Mouse (Mus musculus) intestine, postnatal 0 days (tissue): Measurements from ENCODE around the gene Col4a1. TPM values are rescaled to one million over a fixed set of nuclear protein-coding genes. Genes with fewer than 3 reads are reported as not detected.

Experiments
- ATAC-seq: fragments of 200-750 bp; cut with Nextera tagmentation; 2 replicates; pipeline ENCODE4 v1.8.0; 2017; ENCODE audit warnings: mild to moderate bottlenecking, moderate TSS enrichment, moderate library complexity
- H3K27ac ChIP-seq: fragments of 300-500 bp; sonication (generic); 2 replicates; pipeline ENCODE4 v1.5.1; 2014; ENCODE audit warnings: mild to moderate bottlenecking, low read depth, low read length, moderate library complexity
- H3K27me3 ChIP-seq: fragments of 300-500 bp; sonication (generic); replicated peaks from 2 replicates; pipeline ENCODE4 v1.6.1; 2014; ENCODE audit warnings: low read length, mixed read lengths; ENCODE audit not compliant: control insufficient read depth, insufficient read depth
- H3K36me3 ChIP-seq: fragments of 300-500 bp; sonication (generic); 2 replicates; pipeline ENCODE4 v1.6.1; 2014; ENCODE audit warnings: mild to moderate bottlenecking, moderate library complexity; ENCODE audit not compliant: control insufficient read depth, insufficient read depth
- H3K4me1 ChIP-seq: fragments of 300-500 bp; sonication (generic); replicated peaks from 2 replicates; pipeline ENCODE4 v1.6.1; 2014; ENCODE audit warnings: antibody characterized with exemption, low read length, mixed read lengths; ENCODE audit not compliant: control insufficient read depth, insufficient read depth
- H3K4me2 ChIP-seq: fragments of 300-500 bp; sonication (generic); replicated peaks from 2 replicates; pipeline ENCODE4 v1.6.1; 2014; ENCODE audit warnings: low read depth, mild to moderate bottlenecking, moderate library complexity
- H3K4me3 ChIP-seq: fragments of 300-500 bp; sonication (generic); 2 replicates; pipeline ENCODE4 v1.5.1; 2014; ENCODE audit warnings: low read depth, low read length
- H3K9ac ChIP-seq: fragments of 300-500 bp; sonication (generic); 2 replicates; pipeline ENCODE4 v1.6.1; 2014; ENCODE audit warnings: mild to moderate bottlenecking, low read depth, low read length
- H3K9me3 ChIP-seq: fragments of 300-500 bp; sonication (generic); 2 replicates; pipeline ENCODE4 v1.6.1; 2016; ENCODE audit warnings: mixed run types; ENCODE audit not compliant: control insufficient read depth
- CTCF ChIP-seq: sonication (generic); IDR thresholded peaks from 2 replicates; pipeline ENCODE4 v1.5.1; 2016; ENCODE audit warnings: low read depth, mild to moderate bottlenecking, control low read depth, antibody characterized with exemption, moderate library complexity
- WGBS: fragments of 180-500 bp; shearing (Covaris S2); extraction: QIAGEN DNeasy Blood & Tissue Kit; methylation state at CpG from one replicate; pipeline ENCODE4 v1.1.7; 2014; 5-methylcytosine and 5-hydroxymethylcytosine counted together
- polyA plus RNA-seq: library from polyadenylated mRNA; unstranded; fragments of >200 nt; fragmentation: Nextera tagmentation; extraction: Ambion mirVana; gene quantifications from 2 replicates; pipeline ENCODE4 v1.2.1, GENCODE M21; 2015

The Col4a1 gene
- polyA plus RNA-seq, 1 experiment from 2014 or later = 84.5 TPM

DNA sequence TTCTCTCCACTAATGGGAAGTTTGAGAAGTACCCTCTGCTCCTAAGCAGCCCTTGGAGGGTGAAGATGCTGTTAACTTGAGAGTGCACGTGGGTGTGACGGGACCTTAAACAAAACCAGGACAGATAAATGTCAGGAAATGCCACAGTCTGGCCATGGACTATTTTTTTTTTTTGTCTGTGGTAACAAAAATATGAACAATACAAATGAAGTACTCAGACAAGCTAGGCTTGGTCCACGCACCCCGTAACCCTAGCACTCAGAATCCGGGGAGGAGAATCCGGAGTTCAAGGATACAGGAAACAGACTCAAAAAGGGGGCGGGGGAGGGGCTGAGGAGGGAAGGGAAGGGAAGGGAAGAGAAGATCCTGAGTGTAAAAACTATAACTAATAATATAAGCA is 56.9 kb downstream of the Col4a1 start:
- no peak for ATAC-seq
- Histone ChIP-seq H3K27ac (no peak overlapping the region), H3K9me3 (no peaks in the 10 kb centered on the region), H3K4me1 (0 out of 2 replicates have a peak, but pooled peaks cover 4% of the 10 kb centered on the region), H3K27me3 (no peaks in the 10 kb centered on the region), H3K36me3 (no peaks in the 10 kb centered on the region), H3K4me2 (no peak overlapping the region), H3K9ac (no peak overlapping the region), H3K4me3 (no peak overlapping the region)
- no peak for TF ChIP-seq CTCF
- WGBS = 65% methylated on average over 7 of the region's 7 CpGs

- 79% methylated on average over 10 of the region's 10 CpGs for WGBS
- Histone ChIP-seq H3K9me3 (no peaks in the 10 kb centered on the region), H3K4me1 (0 out of 2 replicates have a peak, but pooled peaks cover under 1% of the 10 kb centered on the region), H3K27me3 (no peaks in the 10 kb centered on the region), H3K4me2 (no peak overlapping the region), H3K27ac (no peak overlapping the region), H3K4me3 (no peak overlapping the region), H3K36me3 (no peaks in the 10 kb centered on the region), H3K9ac (no peak overlapping the region)
- TF ChIP-seq CTCF = no peak
- no peak for ATAC-seq
Observed at GRCm38 (mm10) chr8:11254914-11255530, 57.6 kb downstream of the Col4a1 start.

DNA sequence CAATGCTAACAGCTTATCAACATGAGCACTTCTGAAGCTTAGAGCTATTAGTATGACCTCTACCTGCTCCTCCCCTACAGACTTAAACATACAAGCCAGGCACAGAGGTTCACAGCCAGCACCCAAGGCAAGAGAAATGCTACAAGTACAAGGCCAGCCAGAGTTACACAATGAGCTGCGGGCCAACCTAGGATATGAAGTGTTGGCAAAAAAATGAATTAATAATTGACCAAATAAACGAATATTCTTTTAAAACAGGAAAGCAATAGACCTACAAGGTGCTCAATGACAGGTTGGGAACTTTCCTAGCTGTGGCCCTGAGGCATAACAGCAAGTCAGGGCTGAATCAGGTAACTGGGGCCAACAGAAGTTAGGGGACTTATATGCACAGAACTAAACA is 58.1 kb downstream of the Col4a1 start:
- Histone ChIP-seq H3K27me3 (no peaks in the 10 kb centered on the region), H3K4me2 (no peak overlapping the region), H3K27ac (no peak overlapping the region), H3K9ac (no peak overlapping the region), H3K4me1 (no peaks in the 10 kb centered on the region), H3K36me3 (no peaks in the 10 kb centered on the region), H3K4me3 (no peak overlapping the region), H3K9me3 (no peaks in the 10 kb centered on the region)
- no peak for TF ChIP-seq CTCF
- WGBS = 71% methylated on average over 2 of the region's 2 CpGs
- no peak for ATAC-seq

GRCm38 (mm10) chr8:11253556-11253955 is 59.1 kb downstream of the Col4a1 start:
- Histone ChIP-seq H3K9me3 (no peaks in the 10 kb centered on the region), H3K4me2 (no peak overlapping the region), H3K27me3 (no peaks in the 10 kb centered on the region), H3K4me3 (no peak overlapping the region), H3K36me3 (no peaks in the 10 kb centered on the region), H3K9ac (no peak overlapping the region), H3K4me1 (no peaks in the 10 kb centered on the region), H3K27ac (no peak overlapping the region)
- ATAC-seq = no peak
- WGBS = 84% methylated on average over 1 of the region's 1 CpGs
- peak; percentile 99 for TF ChIP-seq CTCF

DNA sequence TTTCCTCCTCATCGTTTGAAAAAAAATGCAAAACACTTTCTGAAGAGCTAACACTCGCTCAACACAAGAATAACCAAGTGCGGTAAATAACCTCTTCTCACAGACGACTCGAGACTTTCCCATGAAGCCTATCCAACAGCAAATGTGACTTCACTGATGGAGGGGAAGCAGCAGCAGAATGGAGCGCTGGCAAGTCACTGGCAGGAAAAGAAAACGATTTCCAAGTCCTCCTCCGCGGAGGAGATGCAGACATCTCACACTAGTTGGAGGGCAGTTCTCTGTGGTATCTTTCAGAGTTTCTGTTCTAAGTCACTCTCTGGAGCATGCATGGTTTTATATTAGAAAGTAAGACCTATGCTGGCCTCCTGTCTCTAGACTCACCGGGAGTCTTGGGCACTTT is 59.6 kb downstream of the Col4a1 start:
- no peak overlapping the region for H3K9ac ChIP-seq
- H3K9me3 ChIP-seq = no peaks in the 10 kb centered on the region
- H3K27me3 ChIP-seq = no peaks in the 10 kb centered on the region
- H3K36me3 ChIP-seq = no peaks in the 10 kb centered on the region
- no peaks in the 10 kb centered on the region for H3K4me1 ChIP-seq
- ATAC-seq = no peak
- 74% methylated on average over 10 of the region's 10 CpGs for WGBS
- TF ChIP-seq CTCF = no peak
- H3K4me3 ChIP-seq = no peak overlapping the region
- no peak overlapping the region for H3K4me2 ChIP-seq
- no peak overlapping the region for H3K27ac ChIP-seq

DNA sequence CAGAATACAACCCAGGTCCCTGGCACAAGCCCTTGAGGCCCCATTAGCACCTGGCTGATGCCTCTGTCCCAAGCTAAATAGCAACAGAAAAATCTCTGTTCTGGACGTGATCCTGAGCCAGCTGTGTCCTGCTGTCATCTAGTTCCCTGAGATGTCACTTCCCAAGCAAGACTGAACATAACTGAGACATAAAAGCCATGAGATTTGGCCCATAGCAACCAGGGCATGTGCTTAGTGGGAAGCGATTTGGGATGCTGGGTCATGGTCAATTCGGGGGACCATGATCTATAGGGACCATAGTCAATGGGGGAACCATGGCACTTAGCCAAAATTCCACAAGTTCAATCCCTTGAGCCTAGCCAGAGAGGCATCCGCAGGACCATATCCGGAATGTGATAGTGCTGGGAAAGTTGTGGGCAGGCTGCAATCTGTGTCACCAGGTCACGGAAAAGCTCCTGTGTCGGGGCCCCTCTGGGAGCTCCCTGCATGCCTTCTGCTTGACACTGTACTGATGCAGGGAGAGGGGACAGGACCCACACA is 60.3 kb downstream of the Col4a1 start:
- ATAC-seq = no peak
- Histone ChIP-seq H3K27me3 (no peaks in the 10 kb centered on the region), H3K9me3 (no peaks in the 10 kb centered on the region), H3K4me3 (no peak overlapping the region), H3K27ac (no peak overlapping the region), H3K9ac (no peak overlapping the region), H3K4me1 (no peaks in the 10 kb centered on the region), H3K4me2 (no peak overlapping the region), H3K36me3 (no peaks in the 10 kb centered on the region)
- 55% methylated on average over 7 of the region's 7 CpGs for WGBS
- no peak for TF ChIP-seq CTCF

- Histone ChIP-seq H3K9me3 (no peaks in the 10 kb centered on the region), H3K9ac (no peak overlapping the region), H3K27ac (0 out of 2 replicates have a peak overlapping the region, but pooled peaks have one; percentile 7), H3K4me3 (no peak overlapping the region), H3K27me3 (no peaks in the 10 kb centered on the region), H3K36me3 (no peaks in the 10 kb centered on the region), H3K4me1 (no peaks in the 10 kb centered on the region), H3K4me2 (no peak overlapping the region)
- 66% methylated on average over 8 of the region's 8 CpGs for WGBS
- ATAC-seq = no peak
- TF ChIP-seq CTCF = no peak
Observed at GRCm38 (mm10) chr8:11250149-11250548, 62.5 kb downstream of the Col4a1 start.
